Mouse (Mus musculus) spleen, adult 18-20 months (tissue): ENCODE data around the gene Mgrn1.

Experiments used
- DNase-seq, 2 experiments: peaks; one replicate each; pipeline ENCODE4 v3.0.0; 2022; ENCODE audit warnings: mixed read lengths in 2 of 2

Gene Mgrn1

DNA sequence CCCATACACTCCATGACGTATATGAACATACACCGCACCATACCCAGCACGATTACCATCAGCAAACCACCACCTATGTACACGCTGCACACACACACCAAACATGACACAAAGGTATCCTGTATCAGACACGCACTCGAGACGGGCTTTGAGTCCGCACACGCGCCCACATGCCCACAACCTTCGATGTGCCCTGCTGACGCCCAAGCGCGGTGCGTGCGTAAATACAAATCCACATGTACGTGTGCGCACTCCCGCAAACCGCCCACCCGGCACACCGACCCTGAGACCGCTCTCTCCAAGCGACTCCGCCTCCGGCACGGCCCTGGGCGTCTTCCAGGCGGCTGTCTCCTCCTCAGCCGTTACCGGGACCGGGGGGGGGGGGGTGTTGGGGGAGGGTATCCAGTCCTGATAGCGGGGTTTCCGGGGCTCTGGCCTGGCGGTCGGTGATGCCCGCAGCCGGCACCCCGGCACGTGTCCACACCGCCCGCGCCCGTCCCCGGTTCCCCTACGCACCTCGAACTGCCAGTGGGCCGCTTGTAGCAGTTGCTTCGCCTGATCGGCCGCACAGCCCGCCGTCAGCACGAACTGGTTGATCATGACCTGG, 6.8 kb upstream of the Mgrn1 start:
- no peak for DNase-seq

DNA sequence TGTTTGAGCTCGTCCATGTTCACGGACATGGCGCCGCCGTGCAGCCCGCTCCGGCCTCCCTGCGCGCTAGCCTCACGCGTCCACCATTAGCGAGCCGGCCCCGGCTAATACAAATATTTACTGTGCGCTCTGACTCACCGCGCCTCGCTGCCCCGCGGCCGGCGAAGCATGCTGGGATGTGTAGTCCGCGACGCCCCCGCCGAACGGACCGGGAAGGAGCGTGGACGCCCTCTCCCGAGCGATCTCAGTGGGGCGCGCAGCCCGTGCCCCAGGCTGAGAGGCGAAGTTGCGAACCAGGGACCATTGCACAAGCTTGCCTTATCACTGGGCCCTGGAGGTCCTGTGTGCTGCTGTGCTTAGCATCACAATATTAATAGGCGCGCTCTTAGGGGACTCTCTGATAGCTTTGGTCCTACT, 6.3 kb upstream of the Mgrn1 start:
- DNase-seq, result peak; percentile 81 to 86

DNA sequence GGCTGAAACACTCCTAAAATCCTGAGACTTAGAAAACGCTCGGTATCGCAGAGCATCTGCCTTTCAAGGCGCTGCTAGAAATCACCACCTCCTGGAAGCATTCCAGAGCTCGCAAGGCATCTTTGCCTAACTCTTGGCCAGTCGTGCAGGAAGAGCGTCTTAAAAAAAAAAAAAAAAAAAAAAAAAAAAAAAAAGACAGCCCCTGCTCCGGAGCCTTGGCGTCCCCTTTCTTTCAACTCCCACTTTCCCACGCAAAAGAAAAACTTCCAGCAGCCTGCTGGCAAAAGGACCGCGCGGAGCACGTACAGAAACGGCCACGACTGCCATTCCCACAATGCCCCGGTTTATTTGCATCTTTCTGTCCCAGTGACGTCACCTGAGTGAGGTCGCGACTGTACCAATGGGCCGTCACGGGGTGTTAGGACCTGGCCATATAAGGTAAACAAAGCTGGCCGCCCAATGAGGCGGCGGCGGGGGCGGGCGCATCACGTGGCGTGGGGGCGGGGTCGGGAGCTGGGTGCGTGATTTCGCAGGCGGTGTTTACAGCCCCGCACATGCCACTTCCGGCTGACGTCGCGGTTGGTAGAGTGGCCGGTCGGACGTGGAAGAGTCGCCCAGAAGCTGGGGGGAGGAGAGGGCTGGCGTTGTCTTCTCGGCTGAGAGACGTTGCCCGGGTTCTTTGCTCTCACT, 5.8 kb upstream of the Mgrn1 start, which contains the start of gene Ubald1:
TSS of gene Ubald1 (minus strand) at position 180 of the 690 bp plus-strand sequence.
- peak; percentile 93 to 94 for DNase-seq

GRCm38 (mm10) chr16:4881400-4882351, 4.4 kb upstream of the Mgrn1 start:
- no peak for DNase-seq

DNA sequence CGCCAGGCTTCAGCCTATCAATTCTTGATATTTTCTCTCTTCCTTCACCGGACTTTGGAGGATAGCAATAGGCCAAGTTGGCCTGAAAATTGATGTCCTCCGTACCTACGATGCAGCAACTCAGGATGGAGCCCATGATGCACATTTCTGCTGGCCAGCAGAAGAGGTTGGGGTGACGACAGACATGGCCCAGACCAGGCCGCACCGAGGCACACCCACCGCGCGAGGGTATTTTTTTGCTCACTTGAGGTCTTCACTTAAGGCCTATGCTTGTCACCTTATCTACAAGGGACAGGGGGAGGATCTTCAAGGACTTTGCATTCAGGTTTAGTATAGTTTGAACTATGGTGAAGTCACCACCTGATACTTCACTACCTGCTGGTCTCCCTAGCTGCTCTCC, 1.1 kb upstream of the Mgrn1 start:
- DNase-seq, result no peak

- DNase-seq, result no peak
Measured at GRCm38 (mm10) chr16:4886690-4887020, 606 bp downstream of the Mgrn1 start.

- no peak for DNase-seq
Measured at GRCm38 (mm10) chr16:4890201-4890709, 4.2 kb downstream of the Mgrn1 start.

GRCm38 (mm10) chr16:4892171-4892570, 6.1 kb downstream of the Mgrn1 start:
- DNase-seq, result no peak

DNA sequence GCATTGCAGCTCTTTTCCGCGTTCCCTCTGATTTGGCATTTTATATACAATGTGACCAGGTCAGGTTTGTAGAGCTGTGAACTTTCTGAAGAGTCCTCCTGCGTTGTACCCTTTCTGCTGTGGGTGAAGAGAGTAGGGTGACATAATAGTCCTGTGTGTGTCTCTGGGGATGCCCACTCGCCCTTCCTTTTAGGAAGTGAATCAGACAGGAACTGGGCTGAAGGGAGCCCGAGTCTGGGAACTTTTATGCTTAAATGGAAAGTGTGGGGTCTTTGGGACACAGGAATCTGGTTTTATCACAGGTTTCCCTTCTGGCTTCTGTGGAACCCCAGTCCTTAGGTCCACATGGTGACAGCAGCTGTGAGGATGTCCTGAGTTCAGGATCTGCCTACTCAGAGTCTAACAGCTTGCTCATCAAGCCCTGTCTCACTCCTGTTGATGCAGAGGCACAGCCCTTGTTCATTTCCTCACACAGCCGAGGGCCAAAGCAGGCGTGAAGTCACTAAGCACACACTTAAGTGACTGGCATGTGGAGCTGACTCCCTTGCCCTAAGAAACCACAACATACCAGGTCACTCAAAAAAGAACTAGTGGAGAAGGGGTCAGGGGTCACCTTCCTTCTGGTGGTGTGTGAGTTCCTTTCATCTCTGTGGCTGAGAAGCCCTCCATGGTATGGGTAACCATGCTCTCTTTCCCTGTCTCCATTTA, 8.3 kb downstream of the Mgrn1 start:
- DNase-seq, result no peak

- DNase-seq, result no peak
Measured at GRCm38 (mm10) chr16:4896249-4897027, 10.4 kb downstream of the Mgrn1 start.

GRCm38 (mm10) chr16:4897146-4897730, 11.2 kb downstream of the Mgrn1 start:
- no peak for DNase-seq

DNA sequence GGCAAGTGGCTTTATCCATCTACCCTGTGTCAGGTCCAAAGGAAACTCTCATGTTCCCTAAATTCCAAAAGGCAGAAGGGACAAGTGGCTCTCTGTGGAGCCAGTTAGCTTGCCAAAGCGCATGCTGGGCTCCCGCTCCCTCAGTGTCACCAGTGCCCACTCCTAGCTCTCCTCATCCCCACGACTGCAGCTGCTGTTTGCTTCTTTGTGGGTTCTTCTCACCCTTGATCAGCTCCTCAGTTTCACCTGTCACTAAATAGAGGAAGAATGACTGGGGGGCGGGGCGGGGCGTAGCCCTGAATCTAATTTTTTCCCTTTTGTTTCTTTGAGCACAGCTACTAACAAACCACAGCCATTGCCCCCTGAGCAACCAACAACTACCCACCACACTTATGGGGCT, 12.8 kb downstream of the Mgrn1 start:
- peak; percentile 57 to 64 for DNase-seq

GRCm38 (mm10) chr16:4899711-4900110, 13.7 kb downstream of the Mgrn1 start:
- DNase-seq, result no peak

DNA sequence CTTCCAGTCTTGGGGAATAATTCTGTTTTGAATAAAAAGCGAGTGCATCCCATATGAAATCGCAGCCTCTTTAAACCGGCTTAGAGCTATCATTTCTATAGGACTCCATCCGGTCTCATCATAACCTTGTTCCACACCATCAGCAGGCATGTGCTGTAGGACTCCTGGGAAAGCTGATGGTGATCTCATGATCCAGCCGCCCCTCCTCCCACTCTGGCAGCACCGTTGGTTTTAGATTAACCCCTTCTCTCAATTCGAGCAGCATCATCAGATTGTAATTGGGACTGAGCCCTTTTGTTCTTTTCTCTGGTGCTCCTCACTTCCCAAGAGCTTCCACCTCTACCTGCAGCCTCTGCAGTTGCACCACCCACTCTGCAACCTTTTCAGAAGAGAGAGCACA, 15.1 kb downstream of the Mgrn1 start:
- DNase-seq, result no peak

- no peak for DNase-seq
Measured at GRCm38 (mm10) chr16:4902390-4902789, 16.3 kb downstream of the Mgrn1 start.

GRCm38 (mm10) chr16:4903491-4904102, 17.5 kb downstream of the Mgrn1 start:
- DNase-seq, result no peak

DNA sequence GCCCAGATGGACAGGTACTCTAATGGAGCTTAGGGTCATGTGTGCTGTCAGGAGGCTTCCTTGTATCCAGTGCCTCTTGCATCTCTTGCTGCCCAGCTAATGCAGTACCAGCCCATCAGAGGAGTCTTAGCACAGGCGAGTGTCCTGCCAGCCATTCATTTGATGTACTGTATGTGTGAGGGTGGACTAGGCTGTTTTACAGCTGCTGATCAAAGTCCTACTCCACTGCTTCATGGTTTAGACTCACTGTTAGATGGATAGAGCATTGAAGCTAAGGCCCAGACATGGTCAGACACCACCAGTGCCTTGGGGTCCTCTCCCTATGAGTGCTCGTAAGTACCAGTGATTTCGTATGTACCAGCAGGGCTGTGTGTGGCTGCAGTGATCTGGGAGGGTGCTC, 18.8 kb downstream of the Mgrn1 start:
- no peak for DNase-seq

- no peak for DNase-seq
Measured at GRCm38 (mm10) chr16:4905591-4905990, 19.5 kb downstream of the Mgrn1 start.

DNA sequence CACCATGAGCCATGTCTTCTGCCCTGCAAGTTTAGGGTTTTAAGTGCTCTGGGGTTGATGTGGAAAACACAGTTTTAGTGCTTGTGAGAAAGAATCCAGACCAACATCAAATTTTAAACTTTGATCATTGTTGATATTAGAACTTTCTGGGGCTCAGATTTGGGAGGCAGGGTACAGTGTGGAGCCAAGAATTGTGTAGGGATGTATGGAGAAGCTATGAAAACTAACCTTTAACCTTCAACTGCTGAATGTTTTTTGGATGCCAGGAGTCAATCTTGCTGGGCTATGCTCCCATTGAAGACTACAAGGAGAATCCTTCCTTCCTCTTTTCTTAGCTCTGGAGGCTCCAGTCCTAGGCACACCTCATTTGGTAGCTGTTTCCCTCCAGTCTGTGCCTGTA, 20.5 kb downstream of the Mgrn1 start:
- no peak for DNase-seq

- DNase-seq, result no peak
Measured at GRCm38 (mm10) chr16:4907386-4907785, 21.3 kb downstream of the Mgrn1 start.

DNA sequence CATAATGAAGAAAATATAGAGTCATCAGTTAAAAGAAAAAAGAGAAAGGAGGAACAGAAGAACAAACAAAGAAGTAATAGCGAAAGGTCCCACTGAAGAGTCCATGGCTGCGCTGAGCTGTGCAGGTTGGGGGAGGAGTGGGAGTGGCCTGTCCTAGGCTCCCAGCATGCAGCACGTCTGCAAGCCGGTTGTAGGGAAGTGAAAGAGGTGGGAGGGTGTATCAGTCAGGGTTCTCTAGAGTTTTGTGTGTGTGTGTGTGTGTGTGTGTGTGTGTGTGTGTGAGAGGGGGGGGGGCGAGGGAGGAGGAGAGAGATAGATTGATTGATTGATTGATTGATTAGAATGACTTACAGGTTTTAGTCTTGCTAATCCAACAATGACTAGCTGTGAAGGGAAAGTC, 21.9 kb downstream of the Mgrn1 start:
- DNase-seq, result peak; percentile 48 to 51
